Mouse (Mus musculus) kidney, adult 2 months (tissue): Measurements from ENCODE around the gene Prkch. TPM values are rescaled to one million over a fixed set of nuclear protein-coding genes. Genes with fewer than 3 reads are reported as not detected.

ENCODE experiments used
- DNase-seq: peaks from one replicate; pipeline ENCODE4 v3.0.0; 2021
- H3K27ac ChIP-seq: fragments of 200-500 bp; 2 replicates; pipeline ENCODE4 v1.5.1; 2012; ENCODE audit warnings: low read depth, low read length, control low read depth, inconsistent platforms; ENCODE audit not compliant: insufficient read depth
- H3K27me3 ChIP-seq: fragments of 200-500 bp; replicated peaks from 2 replicates; pipeline ENCODE4 v1.6.1; 2012; ENCODE audit warnings: mild to moderate bottlenecking, moderate library complexity, low read length, inconsistent platforms; ENCODE audit not compliant: control insufficient read depth, insufficient read depth
- H3K36me3 ChIP-seq: fragments of 200-500 bp; 2 replicates; pipeline ENCODE4 v1.6.1; 2012; ENCODE audit warnings: mild to moderate bottlenecking, moderate library complexity, low read length, inconsistent platforms; ENCODE audit not compliant: control insufficient read depth, insufficient read depth
- H3K4me1 ChIP-seq: fragments of 200-500 bp; 2 replicates; pipeline ENCODE4 v1.6.1; 2011; ENCODE audit warnings: low read length; ENCODE audit not compliant: control insufficient read depth, insufficient read depth
- H3K4me3 ChIP-seq: fragments of 200-500 bp; 2 replicates; pipeline ENCODE4 v1.5.1; 2011; ENCODE audit warnings: mild to moderate bottlenecking, low read depth, low read length, control low read depth; ENCODE audit not compliant: insufficient read depth
- CTCF ChIP-seq: fragments of 200-500 bp; conservative IDR thresholded peaks from 2 replicates; pipeline ENCODE4 v1.5.1; 2011; ENCODE audit warnings: low read depth, mild to moderate bottlenecking, control low read depth, low read length, moderate library complexity, mixed read lengths; ENCODE audit not compliant: insufficient read depth, insufficient read length
- POLR2A ChIP-seq: fragments of 200-500 bp; IDR thresholded peaks from one replicate; pipeline ENCODE4 v1.6.1; 2011; ENCODE audit warnings: low read depth, low read length, control low read depth
- WGBS: fragments of 180-500 bp; shearing (Covaris S2); methylation state at CpG from one replicate; pipeline ENCODE4 v1.1.7; 2018; 5-methylcytosine and 5-hydroxymethylcytosine counted together
- polyA plus RNA-seq: library from polyadenylated mRNA; depleted of rRNA; stranded (reverse); fragments of >200 nt; gene quantifications from 2 replicates; pipeline ENCODE4 v1.2.3, GENCODE M21; 2012

The Prkch gene
- polyA plus RNA-seq, 1 experiment: 9.5 TPM

- Histone ChIP-seq H3K4me1 (peaks cover 19% of the 10 kb centered on the region; the same call in 1 of the 2 replicates), H3K27ac (peak overlapping the region; percentile 7; the same call in 1 of the 2 replicates), H3K4me3 (no peak overlapping the region), H3K27me3 (no peaks in the 10 kb centered on the region), H3K36me3 (no peaks in the 10 kb centered on the region)
- 52% methylated on average over 5 of the region's 5 CpGs for WGBS
- no peak for DNase-seq
- TF ChIP-seq POLR2A (no peak), CTCF (no peak)
Measured at GRCm38 (mm10) chr12:73810903-73811302, 226.3 kb downstream of the Prkch start.

- H3K27ac ChIP-seq: peak overlapping the region; percentile 66
- no peak overlapping the region for H3K4me3 ChIP-seq
- no peaks in the 10 kb centered on the region for H3K36me3 ChIP-seq
- no peak for DNase-seq
- H3K27me3 ChIP-seq: no peaks in the 10 kb centered on the region
- peaks cover 19% of the 10 kb centered on the region; the same call in 1 of the 2 replicates for H3K4me1 ChIP-seq
- TF ChIP-seq POLR2A (no peak), CTCF (no peak)
- WGBS: 59% methylated on average over 6 of the region's 6 CpGs
Measured at GRCm38 (mm10) chr12:73812198-73812597, 227.6 kb downstream of the Prkch start.

- no peaks in the 10 kb centered on the region for H3K36me3 ChIP-seq
- no peaks in the 10 kb centered on the region for H3K27me3 ChIP-seq
- 52% methylated on average over 11 of the region's 11 CpGs for WGBS
- H3K4me3 ChIP-seq: no peak overlapping the region
- no peak for DNase-seq
- peaks cover 19% of the 10 kb centered on the region; the same call in 1 of the 2 replicates for H3K4me1 ChIP-seq
- no peak for TF ChIP-seq CTCF
- TF ChIP-seq POLR2A: no peak
- H3K27ac ChIP-seq: peak overlapping the region; percentile 40
Measured at GRCm38 (mm10) chr12:73813016-73813900, 228.7 kb downstream of the Prkch start.

- no peak for TF ChIP-seq POLR2A
- TF ChIP-seq CTCF: no peak
- Histone ChIP-seq H3K27me3 (no peaks in the 10 kb centered on the region), H3K4me1 (peaks cover 19% of the 10 kb centered on the region; the same call in 1 of the 2 replicates), H3K36me3 (no peaks in the 10 kb centered on the region), H3K27ac (no peak overlapping the region), H3K4me3 (no peak overlapping the region)
- 94% methylated on average over 5 of the region's 5 CpGs for WGBS
- no peak for DNase-seq
Measured at GRCm38 (mm10) chr12:73814056-73814735, 229.6 kb downstream of the Prkch start.

GRCm38 (mm10) chr12:73814897-73815296 is 230.3 kb downstream of the Prkch start:
- WGBS: 89% methylated on average over 2 of the region's 2 CpGs
- H3K4me3 ChIP-seq: no peak overlapping the region
- peaks cover 16% of the 10 kb centered on the region; the same call in 1 of the 2 replicates for H3K4me1 ChIP-seq
- H3K27me3 ChIP-seq: no peaks in the 10 kb centered on the region
- TF ChIP-seq POLR2A (no peak), CTCF (no peak)
- no peaks in the 10 kb centered on the region for H3K36me3 ChIP-seq
- H3K27ac ChIP-seq: no peak overlapping the region
- no peak for DNase-seq

- H3K27me3 ChIP-seq: no peaks in the 10 kb centered on the region
- H3K36me3 ChIP-seq: no peaks in the 10 kb centered on the region
- H3K4me1 ChIP-seq: peaks cover 13% of the 10 kb centered on the region; the same call in 1 of the 2 replicates
- TF ChIP-seq POLR2A: no peak
- no peak for TF ChIP-seq CTCF
- H3K27ac ChIP-seq: no peak overlapping the region
- DNase-seq: no peak
- WGBS: 92% methylated on average over 4 of the region's 4 CpGs
- H3K4me3 ChIP-seq: no peak overlapping the region
Measured at GRCm38 (mm10) chr12:73815463-73815862, 230.9 kb downstream of the Prkch start.

GRCm38 (mm10) chr12:73815892-73816291 is 231.3 kb downstream of the Prkch start:
- H3K4me3 ChIP-seq: no peak overlapping the region
- H3K27me3 ChIP-seq: no peaks in the 10 kb centered on the region
- H3K27ac ChIP-seq: no peak overlapping the region
- TF ChIP-seq POLR2A (no peak), CTCF (no peak)
- DNase-seq: no peak
- H3K36me3 ChIP-seq: no peaks in the 10 kb centered on the region
- H3K4me1 ChIP-seq: peaks cover 13% of the 10 kb centered on the region; the same call in 1 of the 2 replicates
- WGBS: 86% methylated on average over 2 of the region's 2 CpGs
